Mouse (Mus musculus): ENCODE measurements at regions not wholly inside any gene's neighbourhood (a gene's known extent, or its start where the extent isn't known, plus 50 kb on each side); places are given as distances from the start of the nearest gene placed in this dataset.

GRCm38 (mm10) chr9:33914919-33915318 is 570.8 kb upstream of the Kirrel3 start:
- no peak for DNase-seq (ENCODE audit: low spot score)

GRCm38 (mm10) chr9:33915349-33916056 is 570.2 kb upstream of the Kirrel3 start:
- DNase-seq (ENCODE audit: low spot score) = no peak

- no peak for DNase-seq (ENCODE audit: low spot score)
Measured at GRCm38 (mm10) chr9:33930286-33930685, 555.4 kb upstream of the Kirrel3 start.

- no peak for DNase-seq (ENCODE audit: low spot score)
Measured at GRCm38 (mm10) chr9:33934071-33934470, 551.6 kb upstream of the Kirrel3 start.

- no peak for DNase-seq (ENCODE audit: low spot score)
Measured at GRCm38 (mm10) chr9:33954319-33954718, 531.4 kb upstream of the Kirrel3 start.
